Mouse (Mus musculus): Measurements from ENCODE around the gene Btg2.

- TF ChIP-seq EP300 (optimal IDR thresholded peaks at IDR 0.05) (no peak), CTCF (IDR thresholded peaks at IDR 0.05; ENCODE audit: low read depth) (no peak)
Measured at GRCm38 (mm10) chr1:134117110-134117509, 38.2 kb upstream of the Btg2 start.
